Mouse (Mus musculus) forebrain, postnatal 0 days (tissue): ENCODE data around the gene Hsph1. TPM values are rescaled to one million over a fixed set of nuclear protein-coding genes. Genes with fewer than 3 reads are reported as not detected.

Experiments used
- ATAC-seq: fragments of 200-750 bp; cut with Nextera tagmentation; 2 replicates; pipeline ENCODE4 v1.8.0; 2017; ENCODE audit warnings: mild to moderate bottlenecking, moderate library complexity
- DNase-seq: peaks from one replicate; pipeline ENCODE4 v3.0.0-alpha.2; 2015
- H3K27ac ChIP-seq: fragments of 300-500 bp; sonication (generic); 2 replicates; pipeline ENCODE4 v1.5.1; 2014; ENCODE audit warnings: low read depth, mild to moderate bottlenecking, antibody characterized with exemption, low read length, moderate library complexity, mixed read lengths
- H3K27me3 ChIP-seq: fragments of 300-500 bp; sonication (generic); 2 replicates; pipeline ENCODE4 v1.6.1; 2014; ENCODE audit warnings: mild to moderate bottlenecking, low read length, mixed read lengths; ENCODE audit not compliant: insufficient read depth
- H3K36me3 ChIP-seq: fragments of 300-500 bp; sonication (generic); 2 replicates; pipeline ENCODE4 v1.6.1; 2014; ENCODE audit warnings: mild to moderate bottlenecking, moderate library complexity; ENCODE audit not compliant: insufficient read depth
- H3K4me1 ChIP-seq: fragments of 300-500 bp; sonication (generic); 2 replicates; pipeline ENCODE4 v1.6.1; 2014; ENCODE audit warnings: antibody characterized with exemption; ENCODE audit not compliant: insufficient read depth
- H3K4me2 ChIP-seq: fragments of 300-500 bp; sonication (generic); 2 replicates; pipeline ENCODE4 v1.6.1; 2014; ENCODE audit warnings: low read depth, mild to moderate bottlenecking, moderate library complexity
- H3K4me3 ChIP-seq: fragments of 300-500 bp; sonication (generic); 2 replicates; pipeline ENCODE4 v1.5.1; 2014; ENCODE audit warnings: low read depth, low read length, mixed read lengths
- H3K9ac ChIP-seq: fragments of 300-500 bp; sonication (generic); 2 replicates; pipeline ENCODE4 v1.6.1; 2014; ENCODE audit warnings: mild to moderate bottlenecking
- H3K9me3 ChIP-seq: fragments of 300-500 bp; sonication (generic); 2 replicates; pipeline ENCODE4 v1.6.1; 2016; ENCODE audit warnings: low read length
- CTCF ChIP-seq: sonication (generic); IDR thresholded peaks from 2 replicates; pipeline ENCODE4 v1.5.1; 2016; ENCODE audit warnings: antibody characterized with exemption, control low read depth, low read depth
- WGBS: fragments of 180-500 bp; shearing (Covaris S2); extraction: QIAGEN DNeasy Blood & Tissue Kit; methylation state at CpG from one replicate; pipeline ENCODE4 v1.1.7; 2014; 5-methylcytosine and 5-hydroxymethylcytosine counted together
- polyA plus RNA-seq: library from polyadenylated mRNA; unstranded; fragments of >200 nt; fragmentation: Nextera tagmentation; extraction: Ambion mirVana; gene quantifications from 2 replicates; pipeline ENCODE4 v1.2.1, GENCODE M21; 2015
- total RNA-seq: library from RNA; depleted of rRNA; stranded (reverse); fragments of >200 nt; gene quantifications from 2 replicates; pipeline ENCODE4 v1.2.3, GENCODE M21; 2014; rRNA removed

The Hsph1 gene
- total RNA-seq: 41.2 and 49.2 TPM in 2 replicates
- polyA plus RNA-seq: 68.4 and 78.6 TPM in 2 replicates

DNA sequence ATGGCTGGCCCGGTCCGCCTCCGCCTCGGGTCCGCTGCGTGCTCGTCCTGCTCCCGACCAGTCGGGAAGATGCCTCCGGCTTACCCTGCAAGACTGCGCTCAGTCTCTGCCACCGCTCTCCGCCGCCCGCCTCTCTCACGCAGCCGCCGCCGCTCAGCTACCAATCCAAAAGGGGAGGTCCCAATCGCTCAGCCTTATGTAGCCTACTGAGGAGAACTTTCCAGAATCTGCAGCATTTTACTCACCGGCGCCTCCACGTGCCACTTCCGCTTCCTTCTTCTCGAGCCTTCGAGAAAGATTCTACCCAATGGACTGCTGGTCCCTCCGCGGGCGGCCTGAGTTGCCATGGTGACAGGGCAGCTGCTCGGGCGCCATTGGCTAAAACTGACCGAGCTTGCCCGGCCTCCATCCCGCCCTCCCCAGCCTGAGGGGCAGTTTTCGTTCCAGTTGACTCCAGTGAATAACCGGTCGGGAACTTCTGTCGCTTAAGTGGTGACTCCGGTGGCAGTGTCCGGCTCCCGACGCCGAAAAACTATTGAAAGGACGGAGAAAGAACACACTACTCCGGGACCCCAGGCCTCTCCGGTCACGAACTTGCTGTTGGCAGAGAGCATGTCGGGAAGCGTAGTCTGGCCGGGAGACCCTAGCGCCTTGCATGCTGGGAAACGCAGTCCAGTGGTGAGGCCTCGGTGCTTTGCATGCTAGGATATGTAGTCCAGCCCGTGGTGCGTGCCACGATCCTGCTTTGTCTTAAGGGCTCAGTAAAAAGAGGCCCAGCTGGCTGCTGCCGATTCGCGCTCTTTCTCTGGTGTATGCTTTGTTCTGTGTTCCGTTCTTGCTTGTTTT lies at the start of gene Hsph1:
Gene Hsph1, minus strand, starts transcription at position 302 of the 846 bp plus-strand sequence.
- Histone ChIP-seq H3K36me3 (peaks cover 15% of the 10 kb centered on the region), H3K4me3 (peak within 1 kb of the TSS; percentile 79), H3K27me3 (no peaks in the 10 kb centered on the region), H3K9me3 (no peaks in the 10 kb centered on the region), H3K27ac (peak within 1 kb of the TSS; percentile 92), H3K4me1 (peaks cover 10% of the 10 kb centered on the region; the same call in 1 of the 2 replicates), H3K4me2 (peak within 1 kb of the TSS; percentile 64), H3K9ac (peak within 1 kb of the TSS; percentile 76)
- peak; percentile 54 for TF ChIP-seq CTCF
- ATAC-seq (peak; percentile 98), DNase-seq (peak; percentile 99)
- WGBS: under 1% methylated on average over 60 of the region's 60 CpGs

DNA sequence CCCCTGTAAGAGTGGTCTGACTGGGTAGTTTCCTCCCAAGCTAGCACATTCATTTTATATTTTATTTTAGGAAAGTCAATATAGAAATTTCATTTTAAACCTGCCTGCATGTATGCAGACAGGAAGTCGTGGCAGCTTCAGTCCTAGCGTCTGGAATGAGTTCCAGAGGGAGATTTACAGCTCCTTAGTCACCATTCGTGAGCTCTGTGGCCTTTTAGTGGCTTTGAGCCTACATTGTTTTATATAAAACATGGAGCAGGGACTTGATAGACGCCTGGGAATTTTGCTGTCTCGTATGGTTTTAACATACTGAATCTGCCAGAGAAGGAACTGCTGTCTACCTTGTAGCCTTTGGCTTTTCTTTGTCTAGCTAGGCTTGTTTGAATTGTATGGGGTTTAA lies 44.8 kb upstream of the Hsph1 start:
- H3K4me2 ChIP-seq: no peak overlapping the region
- no peak overlapping the region for H3K9ac ChIP-seq
- H3K27me3 ChIP-seq: no peaks in the 10 kb centered on the region
- DNase-seq (no peak), ATAC-seq (no peak)
- WGBS: 64% methylated on average over 5 of the region's 5 CpGs
- H3K9me3 ChIP-seq: no peaks in the 10 kb centered on the region
- H3K36me3 ChIP-seq: no peaks in the 10 kb centered on the region
- no peak for TF ChIP-seq CTCF
- no peak overlapping the region for H3K4me3 ChIP-seq
- H3K4me1 ChIP-seq: no peaks in the 10 kb centered on the region
- H3K27ac ChIP-seq: no peak overlapping the region

DNA sequence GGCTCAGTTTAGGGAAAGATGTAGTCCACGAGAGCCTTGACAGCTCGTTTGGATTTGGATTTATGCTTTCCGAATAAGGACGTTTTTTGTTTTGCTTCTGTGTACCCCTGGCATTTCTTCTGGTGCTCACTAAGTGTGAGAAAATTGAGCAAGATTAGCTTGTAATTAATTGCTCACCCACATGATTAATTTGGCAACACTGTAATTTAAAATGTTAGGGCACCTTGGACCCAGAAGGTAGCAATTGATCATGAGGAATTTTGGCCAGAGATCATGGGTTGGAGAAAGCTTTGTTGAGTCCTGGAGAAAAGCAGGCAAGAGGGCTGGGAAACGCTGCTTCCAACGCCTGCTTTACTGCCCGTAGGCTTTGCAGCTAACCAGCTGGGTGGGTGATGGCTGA lies 43.7 kb upstream of the Hsph1 start:
- ATAC-seq (no peak), DNase-seq (no peak)
- H3K27ac ChIP-seq: no peak overlapping the region
- H3K9ac ChIP-seq: no peak overlapping the region
- H3K9me3 ChIP-seq: no peaks in the 10 kb centered on the region
- no peak overlapping the region for H3K4me3 ChIP-seq
- H3K4me2 ChIP-seq: peak overlapping the region; percentile 9; the same call in 1 of the 2 replicates
- no peak for TF ChIP-seq CTCF
- WGBS: 26% methylated on average over 7 of the region's 7 CpGs
- no peaks in the 10 kb centered on the region for H3K4me1 ChIP-seq
- H3K27me3 ChIP-seq: no peaks in the 10 kb centered on the region
- no peaks in the 10 kb centered on the region for H3K36me3 ChIP-seq

DNA sequence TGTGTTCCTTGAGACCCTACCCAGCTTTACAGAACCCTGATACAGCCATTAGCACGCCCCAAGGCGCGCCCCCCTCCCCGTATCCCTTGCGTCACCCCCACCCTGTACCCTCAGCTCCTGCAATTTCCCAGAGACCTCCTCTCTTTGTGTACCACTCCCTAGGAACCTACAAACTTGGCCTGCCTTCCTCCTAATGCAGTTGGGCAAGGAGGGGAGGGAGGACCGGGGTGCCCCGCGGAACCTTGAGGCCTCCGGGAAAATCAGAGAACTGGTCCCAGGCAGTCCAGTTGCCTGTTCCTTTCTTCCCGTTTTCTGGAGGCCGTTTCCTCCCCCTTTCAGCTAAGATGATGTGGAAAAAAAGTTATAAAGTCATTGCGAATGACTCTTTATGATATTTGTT lies 43.2 kb upstream of the Hsph1 start:
- 8% methylated on average over 12 of the region's 12 CpGs for WGBS
- no peak overlapping the region; the same call in 1 of the 2 replicates for H3K27ac ChIP-seq
- H3K4me1 ChIP-seq: no peaks in the 10 kb centered on the region
- no peaks in the 10 kb centered on the region for H3K9me3 ChIP-seq
- ATAC-seq (no peak), DNase-seq (no peak)
- no peaks in the 10 kb centered on the region for H3K36me3 ChIP-seq
- TF ChIP-seq CTCF: no peak
- peak overlapping the region; percentile 93 for H3K4me2 ChIP-seq
- H3K27me3 ChIP-seq: no peaks in the 10 kb centered on the region
- peak overlapping the region; percentile 74 for H3K9ac ChIP-seq
- peak overlapping the region; percentile 79 for H3K4me3 ChIP-seq

DNA sequence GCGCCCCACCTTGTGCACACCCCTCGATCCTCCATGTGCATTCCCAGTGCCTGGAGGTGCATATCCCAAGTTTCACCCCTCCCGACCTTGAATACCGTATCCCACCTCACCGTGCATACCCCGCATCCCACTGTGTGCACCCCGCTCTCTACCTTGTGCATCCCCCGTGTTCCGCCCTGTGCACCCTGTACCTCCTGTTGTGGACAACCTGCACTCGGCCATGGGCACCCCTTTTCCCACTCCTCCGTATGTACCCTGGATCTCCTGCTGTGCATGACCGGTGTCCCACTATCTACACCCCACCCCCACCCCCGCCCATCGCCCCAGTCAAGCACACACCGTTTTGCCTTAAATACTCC lies 42.8 kb upstream of the Hsph1 start:
- Histone ChIP-seq H3K9ac (peak overlapping the region; percentile 74), H3K27me3 (no peaks in the 10 kb centered on the region), H3K36me3 (no peaks in the 10 kb centered on the region), H3K4me1 (no peaks in the 10 kb centered on the region), H3K4me3 (peak overlapping the region; percentile 79), H3K9me3 (no peaks in the 10 kb centered on the region), H3K27ac (0 out of 2 replicates have a peak overlapping the region, but pooled peaks have one; percentile 15), H3K4me2 (peak overlapping the region; percentile 93)
- no peak for TF ChIP-seq CTCF
- WGBS: 3% methylated on average over 15 of the region's 15 CpGs
- DNase-seq (no peak), ATAC-seq (peak; percentile 21)

DNA sequence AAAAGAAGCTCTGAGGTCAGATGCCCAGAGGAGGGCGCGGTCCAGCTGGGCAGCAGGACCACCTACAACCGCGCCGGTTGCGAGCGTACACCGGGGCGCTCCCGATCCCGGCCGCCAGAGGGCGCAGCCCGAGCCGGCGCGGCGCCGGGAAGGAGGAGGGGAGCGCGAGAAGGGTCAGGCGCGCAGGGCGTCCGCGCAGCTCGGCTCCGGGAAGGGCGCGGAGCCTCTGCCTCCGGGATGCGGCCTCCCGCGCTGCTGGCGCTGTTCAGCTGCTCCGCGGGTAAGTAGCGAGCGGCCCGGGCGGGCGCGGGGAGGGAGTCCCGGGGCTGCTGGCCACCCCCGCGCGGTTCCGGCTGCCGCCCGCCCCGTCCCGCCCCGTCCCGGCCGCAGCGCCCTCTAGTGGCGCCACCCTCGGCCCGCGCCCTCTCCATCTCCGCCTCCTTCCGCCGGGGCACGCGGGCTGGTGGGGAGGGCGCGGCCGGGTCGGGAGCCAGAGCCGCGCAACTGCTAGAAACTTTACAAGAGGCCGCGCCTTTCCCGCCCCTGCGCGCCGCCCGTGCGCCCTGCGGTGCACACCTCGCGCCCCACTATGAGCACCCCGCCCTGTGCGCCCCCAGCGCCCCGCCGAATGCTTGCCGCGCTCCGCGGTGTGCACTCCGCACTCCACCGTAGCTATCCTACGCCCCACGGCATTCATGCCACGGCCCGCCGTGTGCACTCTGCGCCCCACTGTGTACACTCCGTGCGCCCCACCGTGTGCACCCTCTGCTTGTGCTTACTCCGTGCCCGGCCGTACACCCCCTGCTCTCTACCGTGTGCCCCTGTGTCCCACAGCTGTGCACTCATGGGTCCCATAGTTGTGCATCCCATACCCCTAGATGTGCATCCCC lies 42.2 kb upstream of the Hsph1 start, which contains the start of gene B3glct:
Gene B3glct, plus strand, starts transcription at position 131 of the 890 bp plus-strand sequence.
- under 1% methylated on average over 74 of the region's 106 CpGs for WGBS
- no peaks in the 10 kb centered on the region for H3K36me3 ChIP-seq
- DNase-seq (peak; percentile 86), ATAC-seq (peak; percentile 92)
- H3K4me3 ChIP-seq: peak within 1 kb of the TSS; percentile 79
- peak within 1 kb of the TSS; percentile 66 for H3K27ac ChIP-seq
- peak within 1 kb of the TSS; percentile 74 for H3K9ac ChIP-seq
- TF ChIP-seq CTCF: peak; percentile 88
- H3K4me1 ChIP-seq: no peaks in the 10 kb centered on the region
- no peaks in the 10 kb centered on the region for H3K9me3 ChIP-seq
- peak within 1 kb of the TSS; percentile 93 for H3K4me2 ChIP-seq
- no peaks in the 10 kb centered on the region for H3K27me3 ChIP-seq
